ENCODE assay signal across 19 mouse cellular contexts in genomic region chr10:39407553-39407952, GRCm38 (mm10).
"Had no signal": no experiment of that assay in that cellular context is flagged by ENCODE, and none has a peak within 500 bp of the region (broad histone marks: within the 10 kb centered on the region; RNA-seq: fewer than 3 reads in every experiment).

No protein-coding gene starts in this region.

- H3K9me3 ChIP-seq: liver, embryonic 13.5 days; midbrain, embryonic 13.5 days; neural tube, embryonic 12.5 days; neural tube, embryonic 15.5 days had no signal

- ATAC-seq: intestine, postnatal 0 days; midbrain, embryonic 13.5 days; midbrain, embryonic 16.5 days had no signal

- H3K27me3 ChIP-seq: liver, embryonic 13.5 days; midbrain, embryonic 13.5 days; neural tube, embryonic 12.5 days; neural tube, embryonic 15.5 days had no signal

- H3K4me2 ChIP-seq: liver, embryonic 13.5 days; midbrain, embryonic 13.5 days; neural tube, embryonic 12.5 days; neural tube, embryonic 15.5 days had no signal

- H3K9ac ChIP-seq: liver, embryonic 13.5 days; midbrain, embryonic 13.5 days; neural tube, embryonic 12.5 days; neural tube, embryonic 15.5 days had no signal

- H3K4me3 ChIP-seq: layer of hippocampus, adult 2 months; left cerebral cortex, adult 2 months; liver, embryonic 13.5 days; midbrain, embryonic 13.5 days; neural tube, embryonic 12.5 days; neural tube, embryonic 15.5 days had no signal

- H3K36me3 ChIP-seq: liver, embryonic 13.5 days; midbrain, embryonic 13.5 days had no signal

- DNase-seq: kidney, postnatal 25 days; layer of hippocampus, adult 9-11 months; liver, embryonic 13.5 days; lung, adult 2 months; lung, postnatal 14 days; lung, postnatal 4 days; retina, postnatal 1 day; right cerebral cortex, postnatal 25 days; spleen, adult 18-20 months; thymus, adult 18-20 months; thymus, postnatal 36 days had no signal

- H3K27ac ChIP-seq: kidney, postnatal 0 days; layer of hippocampus, adult 2 months; left cerebral cortex, adult 2 months; liver, embryonic 13.5 days; midbrain, embryonic 13.5 days; neural tube, embryonic 12.5 days; neural tube, embryonic 15.5 days had no signal
